In the genomic region with DNA sequence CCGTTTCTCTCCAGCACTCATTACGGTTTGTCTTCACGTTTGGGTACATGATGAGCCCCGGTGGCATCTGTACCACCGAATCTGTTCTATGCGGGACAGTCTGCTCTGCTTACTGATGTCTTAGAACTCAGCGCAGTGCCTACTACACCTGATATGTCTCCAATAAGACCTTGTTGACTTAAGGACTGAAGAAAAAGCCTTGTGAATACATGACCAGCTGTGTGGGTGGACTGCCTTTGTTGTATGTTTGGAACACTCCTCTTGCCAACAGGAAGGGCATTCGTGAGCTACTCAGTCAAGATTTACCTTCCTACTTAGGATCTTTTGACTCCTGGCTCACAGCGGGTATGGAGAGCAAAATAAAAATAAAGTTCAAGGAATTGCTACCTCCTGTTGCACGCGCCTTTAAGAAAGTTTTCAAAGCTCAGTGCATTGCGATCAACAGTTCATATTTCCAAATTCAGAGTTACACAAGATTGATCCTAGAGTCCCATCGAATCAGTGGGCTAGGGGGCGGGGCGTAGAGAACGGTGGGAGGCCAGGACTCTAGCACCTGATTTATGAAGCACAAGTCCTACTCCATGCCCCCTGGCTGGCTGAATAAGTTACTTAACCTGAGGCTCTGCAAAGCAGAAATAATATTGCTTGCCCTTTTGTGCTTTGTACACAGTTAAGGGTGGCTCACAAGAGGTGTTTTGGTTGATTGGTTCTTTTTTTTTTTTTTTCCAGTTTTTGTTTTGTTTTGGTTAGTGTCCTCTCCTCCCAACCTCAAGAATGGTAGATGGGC, we compare ENCODE assay signal across 29 mouse cellular contexts. TPM values are rescaled to one million over a fixed set of nuclear protein-coding genes. Genes with fewer than 3 reads are reported as not detected.
DNase-seq lines count a peak whose midpoint lies in the region; ATAC-seq and TF ChIP-seq lines count a peak whose summit lies in the region.
"Had no signal": no experiment of that assay in that cellular context is flagged by ENCODE, and none has a peak within 500 bp of the region (broad histone marks: within the 10 kb centered on the region; RNA-seq: fewer than 3 reads in every experiment).

No protein-coding gene starts in this region.

- no peaks in the 10 kb centered on the region for H3K27me3 ChIP-seq in lung, embryonic 14.5 days (ENCODE audit: insufficient read depth, low read length)
- no peaks in the 10 kb centered on the region for H3K27me3 ChIP-seq in forebrain, embryonic 12.5 days
- H3K27me3 ChIP-seq: embryonic facial prominence, embryonic 12.5 days; heart, embryonic 15.5 days; hindbrain, embryonic 12.5 days; intestine, embryonic 15.5 days; stomach, embryonic 15.5 days had no signal

- no peak overlapping the region for H3K4me2 ChIP-seq in lung, embryonic 14.5 days
- no peak overlapping the region for H3K4me2 ChIP-seq in forebrain, embryonic 12.5 days
- H3K4me2 ChIP-seq: embryonic facial prominence, embryonic 12.5 days; heart, embryonic 15.5 days; hindbrain, embryonic 12.5 days; intestine, embryonic 15.5 days; limb, embryonic 13.5 days; liver, embryonic 11.5 days; stomach, embryonic 15.5 days had no signal

- H3K4me1 ChIP-seq in lung, embryonic 14.5 days (ENCODE audit: insufficient read depth), result no peaks in the 10 kb centered on the region
- H3K4me1 ChIP-seq in forebrain, embryonic 12.5 days, result no peaks in the 10 kb centered on the region
- H3K4me1 ChIP-seq: embryonic facial prominence, embryonic 12.5 days; forebrain, embryonic 10.5 days; heart, embryonic 15.5 days; hindbrain, embryonic 12.5 days; intestine, embryonic 15.5 days; limb, embryonic 13.5 days; stomach, embryonic 15.5 days had no signal

- no peak overlapping the region for H3K27ac ChIP-seq in lung, embryonic 14.5 days (ENCODE audit: low read depth)
- no peak overlapping the region for H3K27ac ChIP-seq in forebrain, embryonic 12.5 days
- H3K27ac ChIP-seq: embryonic facial prominence, embryonic 12.5 days; forebrain, embryonic 10.5 days; heart, embryonic 15.5 days; hindbrain, embryonic 12.5 days; hindbrain, postnatal 0 days; intestine, embryonic 15.5 days; layer of hippocampus, adult 2 months; left cerebral cortex, adult 2 months; limb, embryonic 13.5 days; macrophage; stomach, embryonic 15.5 days had no signal

- H3K36me3 ChIP-seq in lung, embryonic 14.5 days (ENCODE audit: insufficient read depth), result no peaks in the 10 kb centered on the region
- H3K36me3 ChIP-seq in forebrain, embryonic 12.5 days (replicated peaks), result no peaks in the 10 kb centered on the region
- H3K36me3 ChIP-seq: embryonic facial prominence, embryonic 12.5 days; forebrain, embryonic 10.5 days; heart, embryonic 15.5 days; hindbrain, embryonic 12.5 days; intestine, embryonic 15.5 days; limb, embryonic 13.5 days; stomach, embryonic 15.5 days had no signal

- H3K9ac ChIP-seq in lung, embryonic 14.5 days, result no peak overlapping the region
- H3K9ac ChIP-seq in forebrain, embryonic 12.5 days, result no peak overlapping the region
- H3K9ac ChIP-seq: embryonic facial prominence, embryonic 12.5 days; heart, embryonic 15.5 days; hindbrain, embryonic 12.5 days; intestine, embryonic 15.5 days; limb, embryonic 13.5 days; stomach, embryonic 15.5 days had no signal

- no peak overlapping the region for H3K4me3 ChIP-seq in lung, embryonic 14.5 days (ENCODE audit: low read depth, low read length)
- H3K4me3 ChIP-seq in forebrain, embryonic 12.5 days (replicated peaks), result no peak overlapping the region
- H3K4me3 ChIP-seq: embryonic facial prominence, embryonic 12.5 days; forebrain, embryonic 10.5 days; heart, embryonic 15.5 days; hindbrain, embryonic 12.5 days; intestine, embryonic 15.5 days; layer of hippocampus, adult 2 months; left cerebral cortex, adult 2 months; limb, embryonic 13.5 days; stomach, embryonic 15.5 days had no signal

- no peaks in the 10 kb centered on the region for H3K9me3 ChIP-seq in lung, embryonic 14.5 days (ENCODE audit: low read depth, low read length)
- H3K9me3 ChIP-seq in forebrain, embryonic 12.5 days, result no peaks in the 10 kb centered on the region
- H3K9me3 ChIP-seq: embryonic facial prominence, embryonic 12.5 days; forebrain, embryonic 10.5 days; heart, embryonic 15.5 days; hindbrain, embryonic 12.5 days; intestine, embryonic 15.5 days; stomach, embryonic 15.5 days had no signal

- 0 out of 2 replicates have a peak, but pooled peaks have one; percentile 68 for ATAC-seq in lung, embryonic 14.5 days (ENCODE audit: insufficient read depth)
- ATAC-seq in forebrain, embryonic 12.5 days (ENCODE audit: low FRiP score), result no peak
- ATAC-seq: CD4-positive, CD25-positive, alpha-beta regulatory T cell, adult 4 months; forebrain, embryonic 16.5 days; hindbrain, postnatal 0 days; intestine, embryonic 15.5 days had no signal

- no peak for TF ChIP-seq CTCF in lung, embryonic 14.5 days (IDR thresholded peaks at IDR 0.05; ENCODE audit: low read depth)

- WGBS in lung, embryonic 14.5 days, result 76% methylated on average over 16 of the region's 16 CpGs
- WGBS in forebrain, embryonic 12.5 days, result 90% methylated on average over 16 of the region's 16 CpGs

- DNase-seq in kidney, adult 9 months, result peak; percentile 34
- DNase-seq in kidney, adult 18-20 months, result no peak
- no peak for DNase-seq in lung, embryonic 14.5 days
- DNase-seq in lung, postnatal 25 days (ENCODE audit: low spot score), result no peak
- DNase-seq in gonadal fat pad, adult 2 months (ENCODE audit: low read depth), result peak; percentile 28
- DNase-seq in thymus, postnatal 4 days, result no peak
- DNase-seq: adrenal gland, postnatal 14 days; cerebellum, adult 11 months; cerebellum, adult 9-11 months; embryo, embryonic 11 days; kidney, postnatal 10 days; midbrain, embryonic 14.5 days; thymus, adult 18-20 months; thymus, postnatal 25 days had no signal

RNA-seq across cellular contexts. Expression of a gene that starts 45.6 kb away (rescaled TPM):
- polyA plus RNA-seq in lung, embryonic 14.5 days (2014; fragmentation: Nextera tagmentation; extraction: Ambion mirVana), result not detected in 2 replicates
- polyA plus RNA-seq in gonadal fat pad, adult 2 months (2012; rRNA removed), result 0.12 and 0.19 TPM in 2 replicates
- not detected in 2 replicates for polyA plus RNA-seq in forebrain, embryonic 12.5 days (2016; fragmentation: Nextera tagmentation; extraction: Ambion mirVana)
- polyA plus RNA-seq: embryonic facial prominence, embryonic 12.5 days; forebrain, embryonic 10.5 days; intestine, embryonic 15.5 days; limb, embryonic 13.5 days; liver, embryonic 11.5 days; macrophage; midbrain, embryonic 14.5 days; stomach, embryonic 15.5 days had no signal

Comparison
In these comparisons a context has a peak if more than half of its experiments do, and no peak if none do; other contexts are left out.
1. DNase-seq: peak in kidney, adult 9 months (single experiment) and gonadal fat pad, adult 2 months (single experiment); none in kidney, adult 18-20 months (single experiment), lung, embryonic 14.5 days (single experiment), lung, postnatal 25 days (single experiment) and thymus, postnatal 4 days (single experiment).